Mouse (Mus musculus) embryonic fibroblast, embryonic 13.5 days (primary cell): Measurements from ENCODE around the gene Hist2h4. TPM values are rescaled to one million over a fixed set of nuclear protein-coding genes. Genes with fewer than 3 reads are reported as not detected.
"Not testable (repeated sequence)": the region's sequence is repeated elsewhere in the genome, so short reads cannot be mapped to it uniquely, and the experiment has no call there.

Experiments
- H3K27ac ChIP-seq: 2 replicates; pipeline ENCODE4 v1.5.1; 2012; ENCODE audit warnings: low read length, control low read depth, inconsistent platforms; ENCODE audit not compliant: insufficient read depth
- H3K4me1 ChIP-seq: 2 replicates; pipeline ENCODE4 v1.6.1; 2011; ENCODE audit warnings: low read length; ENCODE audit not compliant: control insufficient read depth, insufficient read depth
- H3K4me3 ChIP-seq: 2 replicates; pipeline ENCODE4 v1.5.1; 2011; ENCODE audit warnings: mild to moderate bottlenecking, control low read depth, low read length; ENCODE audit not compliant: insufficient read depth
- CTCF ChIP-seq: IDR thresholded peaks from 2 replicates; pipeline ENCODE4 v1.5.1; 2011; ENCODE audit warnings: mild to moderate bottlenecking, control low read depth, low read length, moderate library complexity, borderline replicate concordance; ENCODE audit not compliant: insufficient read depth
- POLR2A ChIP-seq: IDR thresholded peaks from 2 replicates; pipeline ENCODE4 v1.6.1; 2011; ENCODE audit warnings: low read depth, mild to moderate bottlenecking, control low read depth, low read length, moderate library complexity
- polyA plus RNA-seq: library from polyadenylated mRNA; stranded (reverse); fragments of >200 nt; gene quantifications from 2 replicates; pipeline ENCODE4 v1.2.4, GENCODE M21; 2011; ENCODE audit warnings: low read depth; ENCODE audit not compliant: missing spikeins, insufficient read length

Hist2h4 gene
- polyA plus RNA-seq, 1 experiment = 3.7 TPM

DNA sequence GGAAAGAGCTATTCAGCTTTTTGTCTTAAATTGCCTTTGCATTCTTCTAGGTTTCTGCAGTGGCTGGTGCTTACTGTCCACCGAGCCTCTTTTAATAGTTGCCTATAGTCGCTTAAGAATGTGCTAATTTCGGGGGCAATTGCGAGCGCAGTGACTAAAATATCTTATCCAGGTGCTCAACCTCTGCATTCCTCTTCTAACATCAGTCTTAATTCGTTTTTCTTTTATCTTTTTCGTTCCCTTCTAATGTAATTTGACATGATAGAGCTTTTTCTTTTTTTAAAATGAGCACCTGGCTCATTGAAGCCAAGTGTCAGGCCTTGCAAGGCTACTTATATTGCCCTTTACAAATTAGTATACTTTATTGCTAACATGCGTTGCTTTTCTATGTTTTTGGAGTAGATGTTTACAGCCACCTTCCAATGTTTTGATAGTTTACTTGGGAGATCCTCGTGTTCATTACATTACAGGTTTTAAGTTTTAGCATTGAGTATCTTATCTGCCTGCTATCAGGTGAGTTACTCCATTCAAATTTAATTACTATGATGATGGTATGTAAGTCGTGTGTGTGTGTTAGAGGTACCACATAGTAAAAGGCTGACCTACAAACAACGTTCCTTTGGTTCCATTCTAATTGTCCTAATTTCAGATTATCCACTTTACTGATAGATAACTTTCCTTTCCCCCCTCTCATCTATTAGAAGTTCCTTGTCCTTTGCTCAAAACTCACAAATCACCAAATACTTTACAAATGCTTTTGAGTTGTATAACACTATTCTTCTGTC is 15.6 kb downstream of the Hist2h4 start:
- H3K4me1 ChIP-seq = peaks cover 4% of the 10 kb centered on the region; the same call in 1 of the 2 replicates
- H3K27ac ChIP-seq = peak overlapping the region; percentile 48; the same call in 1 of the 2 replicates
- peak overlapping the region; percentile 67 for H3K4me3 ChIP-seq
- TF ChIP-seq POLR2A = peak; percentile 57
- TF ChIP-seq CTCF = no peak

- peak within 1 kb of the TSS; percentile 67 for H3K4me3 ChIP-seq
- not testable (repeated sequence) for H3K4me1 ChIP-seq
- H3K27ac ChIP-seq = peak within 1 kb of the TSS; percentile 81
These were observed 16.7 kb downstream of the Hist2h4 start, which contains the start of gene Hist2h3c1 for GRCm38 (mm10) chr3:96246427-96246856. TSS of gene Hist2h3c1 (plus strand) at chr3:96246685.

DNA sequence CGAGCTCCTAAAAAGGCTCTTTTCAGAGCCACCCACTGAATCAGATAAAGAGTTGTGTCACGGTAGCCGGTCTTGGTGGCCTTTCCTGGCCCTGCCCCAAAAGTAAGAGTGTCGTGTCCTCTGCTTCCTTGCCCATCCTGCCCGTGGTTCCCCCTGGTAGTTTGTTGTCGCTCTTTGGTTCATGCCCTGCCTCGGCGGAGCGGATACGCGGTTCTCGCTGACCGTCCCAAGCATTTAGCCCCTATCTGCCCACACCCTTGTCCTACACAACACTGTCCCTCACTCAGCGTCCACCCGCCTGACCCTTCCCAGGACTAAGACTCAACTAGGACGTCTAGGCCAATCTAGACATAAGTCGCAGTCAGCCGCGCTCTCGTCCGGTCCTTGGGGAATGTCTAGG is 17.1 kb downstream of the Hist2h4 start:
- Histone ChIP-seq H3K27ac (peak overlapping the region; percentile 81), H3K4me3 (peak overlapping the region; percentile 32; the same call in 1 of the 2 replicates)
- TF ChIP-seq POLR2A = peak; percentile 55
- H3K4me1 ChIP-seq = not testable (repeated sequence)

DNA sequence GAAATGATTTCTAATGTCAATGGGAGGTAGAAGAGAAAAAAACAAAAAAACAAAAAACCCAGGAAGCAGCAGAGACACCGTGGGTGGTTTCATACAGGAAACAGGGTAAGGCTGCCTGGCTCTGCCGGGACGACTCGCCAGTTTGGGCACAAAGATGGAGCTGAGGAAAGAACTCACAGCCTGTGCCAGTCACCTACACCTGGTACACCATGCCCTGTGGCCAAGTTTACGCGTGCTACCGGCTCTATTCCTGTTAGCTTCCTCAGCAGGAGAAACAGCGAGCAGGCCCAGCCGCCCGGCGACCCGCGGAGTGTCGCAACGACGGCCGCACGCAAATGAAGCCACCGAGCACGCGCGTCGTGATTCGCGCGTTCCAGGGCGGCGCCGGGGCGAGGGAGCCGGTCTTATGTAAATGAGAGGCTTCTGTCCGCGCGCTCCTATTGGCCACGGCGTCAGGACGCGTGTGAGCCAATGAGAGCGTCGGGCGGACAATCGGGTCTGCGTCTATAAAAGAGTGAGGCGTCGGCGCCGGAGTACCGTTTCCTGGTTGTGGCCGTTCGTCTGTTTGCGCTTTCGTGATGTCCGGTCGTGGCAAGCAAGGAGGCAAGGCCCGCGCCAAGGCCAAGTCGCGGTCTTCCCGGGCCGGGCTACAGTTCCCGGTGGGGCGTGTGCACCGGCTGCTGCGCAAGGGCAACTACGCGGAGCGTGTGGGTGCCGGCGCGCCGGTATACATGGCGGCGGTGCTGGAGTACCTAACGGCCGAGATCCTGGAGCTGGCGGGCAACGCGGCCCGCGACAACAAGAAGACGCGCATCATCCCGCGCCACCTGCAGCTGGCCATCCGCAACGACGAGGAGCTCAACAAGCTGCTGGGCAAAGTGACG is 17.9 kb downstream of the Hist2h4 start, which contains the start of gene Hist2h2aa1:
Hist2h2aa1 (plus strand) TSS at position 495 of the 884 bp plus-strand sequence.
- H3K4me1 ChIP-seq = not testable (repeated sequence)
- peak; percentile 65 for TF ChIP-seq POLR2A
- peak within 1 kb of the TSS; percentile 93 for H3K27ac ChIP-seq
- peak within 1 kb of the TSS; percentile 49 for H3K4me3 ChIP-seq

DNA sequence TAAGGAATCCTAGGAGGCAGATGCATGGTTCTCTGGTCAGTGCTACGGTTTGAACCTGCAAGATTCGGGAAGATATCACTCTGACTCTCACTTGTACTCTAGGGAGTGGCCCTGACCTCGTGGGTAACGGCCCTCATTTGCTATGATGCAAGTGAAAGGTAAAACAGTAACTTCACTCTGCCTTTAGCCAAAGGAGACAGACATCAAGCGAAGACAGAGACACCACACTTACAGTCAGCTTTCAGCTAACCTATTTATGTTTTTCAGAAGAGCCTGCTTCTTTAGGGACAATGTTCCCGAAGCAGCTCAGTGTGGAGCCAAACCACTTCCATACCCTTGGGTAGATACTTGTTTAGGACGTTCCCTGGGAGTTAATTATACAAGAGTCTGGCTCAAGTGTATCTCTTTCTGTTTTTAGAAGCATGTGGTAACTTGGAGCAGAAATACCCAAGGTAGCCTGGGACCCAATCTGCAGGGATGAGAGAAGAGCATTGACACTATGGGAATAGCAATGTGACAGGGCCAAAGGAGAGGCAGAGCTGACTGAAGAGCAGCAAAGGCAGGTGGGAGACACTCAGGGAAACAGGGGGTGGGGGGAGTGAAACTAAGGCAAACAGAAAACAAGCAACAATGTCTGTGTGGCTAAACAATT is 19.1 kb downstream of the Hist2h4 start:
- peak overlapping the region; percentile 93; the same call in 1 of the 2 replicates for H3K27ac ChIP-seq
- H3K4me1 ChIP-seq = peaks cover 4% of the 10 kb centered on the region; the same call in 1 of the 2 replicates
- H3K4me3 ChIP-seq = no peak overlapping the region
- no peak for TF ChIP-seq CTCF
- TF ChIP-seq POLR2A = no peak; the same call in 1 of the 2 replicates

GRCm38 (mm10) chr3:96240799-96241197 is 22.3 kb downstream of the Hist2h4 start:
- Histone ChIP-seq H3K27ac (peak overlapping the region; percentile 80), H3K4me1 (peaks cover 8% of the 10 kb centered on the region), H3K4me3 (no peak overlapping the region)
- TF ChIP-seq POLR2A (no peak), CTCF (no peak)

- Histone ChIP-seq H3K27ac (peak within 1 kb of the TSS; percentile 91), H3K4me3 (peak within 1 kb of the TSS; percentile 46)
- H3K4me1 ChIP-seq = not testable (repeated sequence)
- peak; percentile 28 for TF ChIP-seq POLR2A
These were observed 22.9 kb downstream of the Hist2h4 start, which contains the start of gene Hist2h2aa2 for GRCm38 (mm10) chr3:96239949-96240798. TSS of gene Hist2h2aa2 (minus strand) at chr3:96240276.

- H3K4me3 ChIP-seq = peak within 1 kb of the TSS; percentile 55
- peak; percentile 60 for TF ChIP-seq POLR2A
- not testable (repeated sequence) for H3K4me1 ChIP-seq
- H3K27ac ChIP-seq = peak within 1 kb of the TSS; percentile 91
These were observed 23.9 kb downstream of the Hist2h4 start, which contains the start of gene Hist2h3c2 for GRCm38 (mm10) chr3:96238954-96239793. TSS of gene Hist2h3c2 (minus strand) at chr3:96239127.
